Mouse (Mus musculus) megakaryocyte, embryonic 14.5 days (primary cell): ENCODE measurements around the gene Znfx1.

Experiments
- FLI1 ChIP-seq: IDR thresholded peaks from 2 replicates; pipeline ENCODE4 v1.6.1; 2012; ENCODE audit warnings: low read length, inconsistent platforms, mixed read lengths
- GATA1 ChIP-seq: IDR thresholded peaks from 3 replicates; pipeline ENCODE4 v1.6.1; 2012; ENCODE audit warnings: mixed read lengths, low read length, inconsistent platforms, borderline replicate concordance

DNA sequence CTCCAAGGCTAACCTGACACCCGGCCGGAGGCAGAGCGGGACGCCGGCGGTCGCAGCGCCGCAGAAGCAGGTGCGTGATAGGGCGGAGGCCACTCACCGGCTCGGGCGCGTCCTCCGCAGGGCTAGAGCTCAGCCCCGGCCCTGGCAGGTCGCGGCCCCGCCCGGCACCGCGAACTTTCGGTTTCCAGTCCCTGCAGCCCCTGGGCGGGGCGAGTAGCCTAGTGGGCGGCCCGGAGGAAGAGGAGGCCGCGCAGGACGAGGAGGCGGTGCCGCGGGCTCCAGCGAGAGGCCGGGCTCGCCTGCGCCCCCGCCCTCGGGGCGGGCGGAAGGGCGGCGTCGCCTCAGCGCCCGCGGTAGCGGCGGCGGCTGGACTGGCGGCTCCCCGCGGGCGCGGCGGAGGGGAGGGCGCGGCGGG is 311 bp downstream of the Znfx1 start:
- TF ChIP-seq GATA1 (no peak), FLI1 (no peak)
